Mouse (Mus musculus): ENCODE data around the gene Ly6g5c. TPM values are rescaled to one million over a fixed set of nuclear protein-coding genes. Genes with fewer than 3 reads are reported as not detected.

Gene Ly6g5c
- total and polyA plus RNA-seq, 3 experiments = not detected

DNA sequence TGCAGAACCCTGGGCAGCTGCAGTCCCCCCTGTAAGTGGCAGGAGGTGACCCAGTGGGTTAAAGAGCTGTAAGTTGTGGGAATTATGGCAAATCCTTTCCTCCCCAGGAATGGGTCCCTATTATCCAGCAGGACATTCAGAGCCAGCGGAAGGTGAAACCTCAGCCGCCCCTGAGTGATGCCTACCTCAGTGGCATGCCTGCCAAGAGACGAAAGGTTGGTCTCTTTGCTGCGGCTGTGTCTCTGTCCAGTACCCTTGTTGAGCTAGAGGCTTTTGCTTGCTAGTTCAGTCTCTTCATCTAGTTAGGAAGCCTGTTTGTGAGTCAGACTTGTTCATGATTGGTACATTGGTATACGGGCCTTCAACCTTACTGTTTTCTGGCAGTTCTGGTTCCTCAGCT, 38.1 kb downstream of the Ly6g5c start:
- Histone ChIP-seq H3K9ac (ENCODE audit: low read depth, low read length) (no peak overlapping the region), H3K4me1 (ENCODE audit: control insufficient read depth, insufficient read depth, low read length) (no peaks in the 10 kb centered on the region), H3K4me3 (no peak overlapping the region), H3K27me3 (ENCODE audit: control insufficient read depth, insufficient read depth, low read length) (no peaks in the 10 kb centered on the region), H3K36me3 (ENCODE audit: control insufficient read depth, insufficient read depth, low read length) (peaks cover 2% of the 10 kb centered on the region; the same call in 1 of the 2 replicates), H3K79me2 (replicated peaks; ENCODE audit: control insufficient read depth, insufficient read depth, low read length) (no peaks in the 10 kb centered on the region), H3K27ac (no peak overlapping the region)
- WGBS = 86% methylated on average over 5 of the region's 5 CpGs
- TF ChIP-seq EP300 (IDR thresholded peaks at IDR 0.05; ENCODE audit: insufficient read depth, low read depth, low read length) (no peak), POLR2A (IDR thresholded peaks at IDR 0.05; ENCODE audit: insufficient read depth, low read depth, low read length) (no peak), CTCF (IDR thresholded peaks at IDR 0.05) (no peak)
- no peak for DNase-seq
- intact Hi-C loops (cut with DNase I) = no loop called here

DNA sequence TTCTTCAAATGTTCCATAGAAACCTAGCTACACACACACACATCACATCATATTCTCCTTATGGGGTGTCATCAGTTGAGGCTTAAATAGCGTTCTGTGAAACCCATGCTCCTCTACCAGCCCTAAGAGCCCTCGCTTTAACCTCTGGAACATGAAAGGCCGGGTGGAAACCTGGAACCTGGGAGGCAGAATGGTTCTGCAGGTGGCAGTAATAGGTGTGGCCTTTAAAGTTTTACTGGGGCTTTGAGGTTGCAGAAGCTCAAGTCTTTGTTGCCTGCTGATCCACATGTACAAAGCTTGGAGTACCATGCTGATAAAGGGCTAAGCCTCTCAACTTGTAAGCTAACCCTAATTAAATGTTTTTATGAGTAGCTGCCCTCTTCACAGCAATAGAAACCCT, 39.3 kb downstream of the Ly6g5c start:
- Histone ChIP-seq H3K4me1 (ENCODE audit: control insufficient read depth, insufficient read depth, low read length) (no peaks in the 10 kb centered on the region), H3K9ac (ENCODE audit: low read depth, low read length) (no peak overlapping the region), H3K4me3 (no peak overlapping the region), H3K27me3 (ENCODE audit: control insufficient read depth, insufficient read depth, low read length) (no peaks in the 10 kb centered on the region), H3K79me2 (replicated peaks; ENCODE audit: control insufficient read depth, insufficient read depth, low read length) (no peaks in the 10 kb centered on the region), H3K36me3 (ENCODE audit: control insufficient read depth, insufficient read depth, low read length) (peaks cover 2% of the 10 kb centered on the region; the same call in 1 of the 2 replicates), H3K27ac (no peak overlapping the region)
- no peak for DNase-seq
- intact Hi-C loops (cut with DNase I) = no loop called here
- TF ChIP-seq POLR2A (IDR thresholded peaks at IDR 0.05; ENCODE audit: insufficient read depth, low read depth, low read length) = peak; percentile 31; the same call in 1 of the 2 replicates
- no peak for TF ChIP-seq CTCF (IDR thresholded peaks at IDR 0.05)
- 67% methylated on average over 3 of the region's 3 CpGs for WGBS

DNA sequence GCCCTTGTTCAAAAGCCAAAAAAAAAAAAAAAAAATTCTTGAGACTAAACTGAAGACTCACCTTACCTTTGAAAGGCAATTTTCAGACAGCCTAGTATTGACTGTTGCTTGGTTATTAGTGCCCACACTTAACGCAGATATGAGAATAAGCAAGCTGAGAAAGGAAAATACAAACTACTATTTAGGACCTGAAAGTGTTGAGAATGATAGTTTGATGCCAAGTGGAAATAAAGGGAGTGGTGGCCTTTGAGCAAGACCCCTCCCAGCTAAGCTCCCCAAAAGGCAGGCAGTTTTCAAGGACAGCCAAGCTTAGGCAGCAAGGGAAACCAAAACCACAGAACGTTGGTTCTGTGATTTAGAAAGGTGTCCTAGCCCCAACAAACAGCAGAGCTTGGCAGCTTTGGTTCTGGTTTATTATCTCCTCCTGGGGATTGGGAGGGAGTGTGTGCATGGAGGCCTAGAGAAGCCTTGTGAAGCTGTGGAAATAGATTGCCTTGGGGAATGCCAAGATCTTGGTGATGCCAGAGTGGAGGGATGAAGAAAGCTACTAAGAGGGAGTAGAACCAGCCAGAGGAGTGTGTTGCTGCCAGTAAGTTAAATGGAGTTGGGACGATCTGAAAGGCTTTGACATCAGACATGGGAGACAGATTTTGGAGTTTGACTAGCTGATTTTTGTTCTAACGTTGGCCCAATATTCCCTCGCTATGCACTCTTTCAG, 40.0 kb downstream of the Ly6g5c start:
- TF ChIP-seq EP300 (IDR thresholded peaks at IDR 0.05; ENCODE audit: insufficient read depth, low read depth, low read length) (peak; percentile 32; the same call in 1 of the 2 replicates), POLR2A (IDR thresholded peaks at IDR 0.05; ENCODE audit: insufficient read depth, low read depth, low read length) (no peak), CTCF (IDR thresholded peaks at IDR 0.05) (no peak)
- no peak for DNase-seq
- no peaks in the 10 kb centered on the region for H3K4me1 ChIP-seq (ENCODE audit: control insufficient read depth, insufficient read depth, low read length)
- no peaks in the 10 kb centered on the region for H3K79me2 ChIP-seq (replicated peaks; ENCODE audit: control insufficient read depth, insufficient read depth, low read length)
- H3K27me3 ChIP-seq (ENCODE audit: control insufficient read depth, insufficient read depth, low read length) = no peaks in the 10 kb centered on the region
- WGBS = 63% methylated on average over 5 of the region's 5 CpGs
- H3K9ac ChIP-seq (ENCODE audit: low read depth, low read length) = no peak overlapping the region
- H3K36me3 ChIP-seq (ENCODE audit: control insufficient read depth, insufficient read depth, low read length) = peaks cover 2% of the 10 kb centered on the region; the same call in 1 of the 2 replicates
- H3K4me3 ChIP-seq = no peak overlapping the region
- intact Hi-C loops (cut with DNase I) = no loop called here
- H3K27ac ChIP-seq = no peak overlapping the region

DNA sequence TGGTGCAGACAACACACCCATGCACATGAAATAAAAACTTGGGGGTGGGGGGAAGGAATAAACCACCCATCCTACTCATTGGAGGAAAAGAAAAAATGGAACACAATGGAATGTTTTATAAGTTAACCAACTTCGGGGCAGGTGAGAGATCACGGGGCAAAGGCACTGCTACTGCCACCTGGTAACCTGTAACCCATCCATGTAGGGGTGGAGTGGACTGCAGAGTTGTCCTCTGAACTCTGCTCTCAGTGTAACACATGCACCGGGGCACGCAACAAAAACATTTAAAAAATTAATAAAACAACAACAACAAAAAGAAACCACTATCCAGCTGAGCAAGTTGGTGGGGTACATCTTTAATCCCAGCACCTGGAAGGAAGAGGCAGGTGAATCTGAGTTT, 44.0 kb downstream of the Ly6g5c start:
- 0 out of 2 replicates have a peak, but pooled peaks cover 2% of the 10 kb centered on the region for H3K36me3 ChIP-seq (ENCODE audit: control insufficient read depth, insufficient read depth, low read length)
- no peak overlapping the region for H3K27ac ChIP-seq
- no peaks in the 10 kb centered on the region for H3K27me3 ChIP-seq (ENCODE audit: control insufficient read depth, insufficient read depth, low read length)
- no peak for DNase-seq
- WGBS = 86% methylated on average over 4 of the region's 4 CpGs
- H3K4me3 ChIP-seq = no peak overlapping the region
- no peak overlapping the region for H3K9ac ChIP-seq (ENCODE audit: low read depth, low read length)
- intact Hi-C loops (cut with DNase I) = loop anchor here (1.0 kb wide), 1 partner anchor 11 kb away; no protein-coding TSS in a partner anchor
- TF ChIP-seq EP300 (IDR thresholded peaks at IDR 0.05; ENCODE audit: insufficient read depth, low read depth, low read length) (no peak), POLR2A (IDR thresholded peaks at IDR 0.05; ENCODE audit: insufficient read depth, low read depth, low read length) (no peak), CTCF (IDR thresholded peaks at IDR 0.05) (no peak)
- no peaks in the 10 kb centered on the region for H3K79me2 ChIP-seq (replicated peaks; ENCODE audit: control insufficient read depth, insufficient read depth, low read length)
- H3K4me1 ChIP-seq (ENCODE audit: control insufficient read depth, insufficient read depth, low read length) = no peaks in the 10 kb centered on the region

DNA sequence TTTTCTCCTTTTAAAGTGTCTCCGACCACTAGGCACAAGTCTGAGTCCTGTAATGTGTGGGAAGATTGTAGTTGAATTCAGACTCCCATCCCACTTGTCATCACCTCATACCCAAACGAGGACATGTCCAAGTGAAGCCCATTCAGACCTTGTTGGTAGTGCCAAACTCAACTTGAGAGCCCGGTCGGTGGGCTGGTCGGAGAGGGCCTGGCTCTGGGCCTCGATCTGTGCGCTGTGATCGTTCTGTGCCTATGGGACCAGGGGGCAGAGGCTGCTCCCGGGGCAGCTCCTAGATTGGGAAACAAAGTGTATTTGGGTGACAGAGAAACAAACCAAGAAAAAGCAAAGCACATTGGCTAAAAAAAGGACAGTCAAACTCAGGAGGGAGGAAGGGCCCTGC, 45.0 kb downstream of the Ly6g5c start:
- TF ChIP-seq CTCF (IDR thresholded peaks at IDR 0.05) (no peak), POLR2A (IDR thresholded peaks at IDR 0.05; ENCODE audit: insufficient read depth, low read depth, low read length) (no peak), EP300 (IDR thresholded peaks at IDR 0.05; ENCODE audit: insufficient read depth, low read depth, low read length) (no peak)
- no peaks in the 10 kb centered on the region for H3K27me3 ChIP-seq (ENCODE audit: control insufficient read depth, insufficient read depth, low read length)
- DNase-seq = no peak
- H3K27ac ChIP-seq = no peak overlapping the region
- 0 out of 2 replicates have a peak, but pooled peaks cover 2% of the 10 kb centered on the region for H3K36me3 ChIP-seq (ENCODE audit: control insufficient read depth, insufficient read depth, low read length)
- H3K4me3 ChIP-seq = no peak overlapping the region
- WGBS = 66% methylated on average over 9 of the region's 9 CpGs
- H3K4me1 ChIP-seq (ENCODE audit: control insufficient read depth, insufficient read depth, low read length) = no peaks in the 10 kb centered on the region
- H3K9ac ChIP-seq (ENCODE audit: low read depth, low read length) = no peak overlapping the region
- H3K79me2 ChIP-seq (replicated peaks; ENCODE audit: control insufficient read depth, insufficient read depth, low read length) = no peaks in the 10 kb centered on the region
- intact Hi-C loops (cut with DNase I) = no loop called here

DNA sequence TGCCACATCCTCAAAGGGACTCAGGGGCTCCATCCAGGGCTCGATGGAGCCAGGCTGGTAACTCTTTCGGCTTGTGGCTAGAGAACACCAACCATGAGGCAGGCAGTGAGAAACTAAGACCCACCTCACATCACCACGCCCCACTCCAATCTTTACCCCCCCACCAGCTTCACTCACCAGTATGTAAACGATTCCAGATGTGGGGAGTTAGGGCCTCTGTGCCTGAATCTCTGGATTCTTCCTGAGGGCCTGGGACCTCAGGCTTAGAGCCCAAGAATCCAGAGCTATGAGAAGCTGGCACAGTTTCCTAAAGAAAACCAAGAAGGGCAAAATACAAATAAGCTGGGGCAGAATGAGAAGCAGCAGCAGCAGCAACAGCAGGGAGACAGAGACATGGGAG, 45.9 kb downstream of the Ly6g5c start:
- 82% methylated on average over 4 of the region's 4 CpGs for WGBS
- TF ChIP-seq POLR2A (IDR thresholded peaks at IDR 0.05; ENCODE audit: insufficient read depth, low read depth, low read length) (no peak), CTCF (IDR thresholded peaks at IDR 0.05) (no peak), EP300 (IDR thresholded peaks at IDR 0.05; ENCODE audit: insufficient read depth, low read depth, low read length) (no peak)
- no peaks in the 10 kb centered on the region for H3K4me1 ChIP-seq (ENCODE audit: control insufficient read depth, insufficient read depth, low read length)
- H3K79me2 ChIP-seq (replicated peaks; ENCODE audit: control insufficient read depth, insufficient read depth, low read length) = no peaks in the 10 kb centered on the region
- no peak for DNase-seq
- H3K27me3 ChIP-seq (ENCODE audit: control insufficient read depth, insufficient read depth, low read length) = no peaks in the 10 kb centered on the region
- intact Hi-C loops (cut with DNase I) = no loop called here
- H3K4me3 ChIP-seq = no peak overlapping the region
- no peaks in the 10 kb centered on the region for H3K36me3 ChIP-seq (ENCODE audit: control insufficient read depth, insufficient read depth, low read length)
- H3K27ac ChIP-seq = no peak overlapping the region
- H3K9ac ChIP-seq (ENCODE audit: low read depth, low read length) = no peak overlapping the region

Measured in heart, adult 2 months (tissue).